Mouse (Mus musculus): ENCODE results near the gene Parp14.

DNA sequence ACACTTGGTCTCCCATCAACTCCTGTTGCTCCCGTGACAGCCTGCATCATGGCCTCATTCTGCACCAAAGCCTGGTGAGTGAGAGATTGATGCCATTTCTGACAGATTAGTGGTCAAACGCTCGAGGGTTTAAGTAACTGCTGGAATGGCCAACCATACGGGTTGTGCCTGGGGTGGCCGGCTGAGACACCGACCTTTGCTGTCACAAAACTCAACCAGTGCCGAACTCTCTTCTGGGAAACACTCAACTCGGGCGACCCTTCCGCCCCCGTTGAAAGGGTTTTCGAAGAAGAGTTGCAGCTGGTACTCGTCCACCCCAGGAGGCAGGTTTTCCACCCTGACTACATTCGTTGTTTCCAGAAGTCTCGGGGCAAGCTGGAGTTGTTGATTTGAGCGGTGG lies 11.1 kb downstream of the Parp14 start:
- TF ChIP-seq CTCF (conservative IDR thresholded peaks at IDR 0.05 in 1 of 2, IDR thresholded peaks at IDR 0.05 in 1 of 2; ENCODE audit: low read depth in 2 of 2, low read length in 2 of 2): no peak
- TF ChIP-seq POLR2A (IDR thresholded peaks at IDR 0.05; ENCODE audit: low read depth, low read length): no peak
- TF ChIP-seq EP300 (IDR thresholded peaks at IDR 0.05; ENCODE audit: low read length): no peak
- no peak for TF ChIP-seq NELFE (IDR thresholded peaks at IDR 0.05; ENCODE audit: low read depth, low read length)
- no peak for TF ChIP-seq SIN3A (IDR thresholded peaks at IDR 0.05; ENCODE audit: low read length)
- no peak for TF ChIP-seq HCFC1 (IDR thresholded peaks at IDR 0.05; ENCODE audit: low read depth, low read length)
- TF ChIP-seq MAFK (IDR thresholded peaks at IDR 0.05; ENCODE audit: insufficient replicate concordance, low read length): no peak
- no peak for TF ChIP-seq USF2 (conservative IDR thresholded peaks at IDR 0.05; ENCODE audit: low read depth, low read length)
- TF ChIP-seq ZC3H11A (IDR thresholded peaks at IDR 0.05; ENCODE audit: low read depth, low read length): no peak
- no peak for TF ChIP-seq MAX (IDR thresholded peaks at IDR 0.05; ENCODE audit: low read length)
- no peak for TF ChIP-seq E2F4 (IDR thresholded peaks at IDR 0.05; ENCODE audit: insufficient replicate concordance, low read depth, low read length)
- no peak for TF ChIP-seq USF1 (IDR thresholded peaks at IDR 0.05; ENCODE audit: low read depth, low read length)
- TF ChIP-seq ZNF384 (IDR thresholded peaks at IDR 0.05; ENCODE audit: low read depth, low read length): no peak
- no peak for TF ChIP-seq TCF12 (IDR thresholded peaks at IDR 0.05; ENCODE audit: low read depth, low read length)
